Mouse (Mus musculus): ENCODE data around the gene Zfp108. TPM values are rescaled to one million over a fixed set of nuclear protein-coding genes. Genes with fewer than 3 reads are reported as not detected.

Gene Zfp108
- total and polyA plus RNA-seq, 3 experiments: 0.22 to 0.30 TPM; not detected in 1

DNA sequence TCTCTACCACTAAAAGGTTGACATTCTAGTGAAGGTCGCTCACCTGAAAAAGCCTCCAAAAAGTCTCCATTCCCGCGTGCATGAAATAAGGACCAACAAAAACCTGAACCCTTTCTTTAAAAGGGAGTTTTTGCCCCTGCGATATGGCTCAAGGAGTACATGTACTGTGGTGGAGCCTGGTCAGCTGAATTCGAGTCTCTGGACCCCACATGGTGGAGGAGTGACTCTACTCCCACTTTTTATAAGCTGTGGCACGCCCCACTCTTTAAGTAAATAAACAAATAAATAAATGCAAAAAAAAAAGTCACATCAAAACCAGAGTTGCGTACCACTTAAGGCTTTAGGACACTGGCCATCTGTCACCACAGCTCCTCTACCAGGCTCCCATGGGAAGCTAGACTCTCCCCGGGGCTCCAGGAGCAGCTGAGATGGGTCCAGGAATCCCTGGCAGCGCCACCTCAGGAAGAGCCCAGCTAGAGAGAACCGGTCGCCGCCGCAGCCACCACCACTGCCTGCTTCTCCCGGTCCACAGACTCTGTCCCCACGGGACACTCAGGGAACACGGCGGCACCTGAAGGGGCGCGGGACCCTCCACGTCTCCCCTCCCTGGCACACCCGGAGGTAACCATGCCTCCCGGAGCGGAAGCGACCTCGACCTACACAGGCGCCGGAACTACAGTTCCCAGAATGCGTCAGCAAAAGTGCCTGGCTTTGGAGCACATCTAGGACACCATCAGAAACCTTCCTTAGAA lies 17.4 kb upstream of the Zfp108 start, which contains the start of gene Zfp109:
Gene Zfp109 (minus strand): TSS at position 521 of the 752 bp plus-strand sequence.
- ATAC-seq (ENCODE audit: extremely low read depth, insufficient number of reproducible peaks, low FRiP score, poor library complexity, severe bottlenecking) (peak; percentile 70), DNase-seq (ENCODE audit: low spot score) (peak; percentile 40)
- peak within 1 kb of the TSS; percentile 77 for H3K4me3 ChIP-seq (ENCODE audit: low read depth, low read length)
- TF ChIP-seq TAL1 (conservative IDR thresholded peaks at IDR 0.05; ENCODE audit: low read depth, low read length) (no peak), GATA2 (IDR thresholded peaks at IDR 0.05; ENCODE audit: borderline replicate concordance, low read depth, low read length) (no peak), GATA1 (IDR thresholded peaks at IDR 0.05; ENCODE audit: borderline replicate concordance, low read length) (no peak), POLR2AphosphoS5 (IDR thresholded peaks at IDR 0.05; ENCODE audit: insufficient replicate concordance, low read depth, low read length) (no peak), CTCF (IDR thresholded peaks at IDR 0.05; ENCODE audit: low read depth, low read length) (no peak)
- no peaks in the 10 kb centered on the region for H3K4me1 ChIP-seq (ENCODE audit: insufficient read depth, low read depth, low read length)
- H3K9me3 ChIP-seq (replicated peaks): no peaks in the 10 kb centered on the region
- peaks cover 3% of the 10 kb centered on the region; the same call in 1 of the 2 replicates for H3K27me3 ChIP-seq (ENCODE audit: insufficient read depth, low read length)
- peaks cover 7% of the 10 kb centered on the region for H3K36me3 ChIP-seq (replicated peaks)

DNA sequence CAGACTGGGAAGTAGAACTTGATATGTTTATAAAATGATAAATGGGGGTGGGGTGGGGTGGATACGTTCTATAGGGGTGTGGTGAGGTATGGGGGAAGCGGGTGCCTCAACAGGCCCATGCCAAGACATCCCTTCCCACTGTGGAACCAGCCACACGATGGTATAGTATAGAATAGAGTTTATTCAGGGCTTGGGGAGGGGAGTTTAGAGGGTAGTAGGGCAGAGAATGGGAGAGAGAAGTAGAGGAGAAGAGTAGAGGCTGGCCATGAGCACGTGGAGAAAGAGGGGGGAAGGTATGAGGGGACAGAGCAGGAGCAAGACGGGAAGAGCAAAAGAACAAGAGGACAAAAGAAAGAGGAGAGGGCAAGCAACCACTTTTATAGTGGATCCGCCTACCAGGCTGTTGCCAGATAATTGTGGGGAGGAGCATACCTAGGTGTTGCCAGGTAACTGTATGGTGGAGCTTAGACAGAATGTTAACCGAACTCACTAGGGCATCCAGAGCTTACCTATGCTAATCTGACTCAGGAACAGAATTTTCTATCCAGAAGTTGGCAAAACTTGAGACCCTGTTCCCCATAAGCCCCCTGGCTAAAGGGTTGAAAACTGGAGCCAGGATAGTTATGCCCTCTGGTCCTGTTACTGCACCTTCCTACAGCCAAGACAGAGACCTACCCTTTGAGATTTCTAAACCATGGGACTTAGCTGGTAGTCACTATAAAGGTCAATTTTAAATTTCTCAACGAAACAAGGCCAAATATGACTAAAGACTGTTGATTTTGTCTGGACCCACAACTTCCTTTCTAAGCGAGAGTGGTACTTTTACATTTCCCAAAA lies 597 bp upstream of the Zfp108 start:
- Histone ChIP-seq H3K4me3 (ENCODE audit: low read depth, low read length) (no peak overlapping the region), H3K36me3 (replicated peaks) (no peaks in the 10 kb centered on the region), H3K9me3 (replicated peaks) (no peaks in the 10 kb centered on the region), H3K4me1 (ENCODE audit: insufficient read depth, low read depth, low read length) (no peaks in the 10 kb centered on the region), H3K27me3 (ENCODE audit: insufficient read depth, low read length) (no peaks in the 10 kb centered on the region)
- ATAC-seq (ENCODE audit: extremely low read depth, insufficient number of reproducible peaks, low FRiP score, poor library complexity, severe bottlenecking) (no peak), DNase-seq (ENCODE audit: low spot score) (no peak)
- no peak for TF ChIP-seq CTCF (IDR thresholded peaks at IDR 0.05; ENCODE audit: low read depth, low read length)

DNA sequence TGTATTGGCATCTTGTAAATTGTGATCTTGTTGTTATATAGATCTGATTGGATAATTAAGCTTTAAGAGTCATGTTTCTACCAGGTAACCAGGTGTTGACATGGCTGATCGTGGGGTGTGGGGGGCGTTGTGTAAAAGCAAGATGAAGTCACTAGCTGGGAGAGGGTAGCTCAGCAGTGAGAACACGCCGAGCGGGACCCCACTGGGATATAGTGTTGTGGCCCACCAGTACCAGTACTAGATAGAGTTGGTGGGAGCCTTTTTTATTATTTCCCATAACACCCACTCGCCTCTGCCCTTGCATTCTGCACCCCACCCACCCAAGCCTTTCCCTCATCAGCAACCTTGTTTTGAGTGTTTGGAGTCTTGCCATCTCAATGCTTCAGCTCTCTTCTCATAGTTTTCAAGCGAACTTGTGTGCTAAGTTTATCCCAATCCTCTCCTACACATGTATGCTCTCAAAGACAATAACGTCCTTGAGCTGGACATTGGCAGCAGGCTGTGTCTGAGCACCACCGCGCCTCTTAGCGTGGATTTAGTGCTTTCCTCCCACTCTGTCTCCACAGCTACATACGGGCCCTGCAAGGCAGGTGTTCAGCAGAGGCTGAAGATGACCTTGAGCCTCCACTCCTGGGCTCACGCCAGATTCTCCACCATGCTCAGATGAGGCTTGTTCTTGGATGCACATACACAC lies 4.9 kb downstream of the Zfp108 start:
- Histone ChIP-seq H3K4me3 (ENCODE audit: low read depth, low read length) (no peak overlapping the region), H3K4me1 (ENCODE audit: insufficient read depth, low read depth, low read length) (no peaks in the 10 kb centered on the region), H3K27me3 (ENCODE audit: insufficient read depth, low read length) (no peaks in the 10 kb centered on the region), H3K9me3 (replicated peaks) (no peaks in the 10 kb centered on the region), H3K36me3 (replicated peaks) (no peaks in the 10 kb centered on the region)
- TF ChIP-seq TAL1 (conservative IDR thresholded peaks at IDR 0.05; ENCODE audit: low read depth, low read length) (no peak), GATA2 (IDR thresholded peaks at IDR 0.05; ENCODE audit: borderline replicate concordance, low read depth, low read length) (no peak), POLR2AphosphoS5 (IDR thresholded peaks at IDR 0.05; ENCODE audit: insufficient replicate concordance, low read depth, low read length) (no peak), GATA1 (IDR thresholded peaks at IDR 0.05; ENCODE audit: borderline replicate concordance, low read length) (no peak), CTCF (IDR thresholded peaks at IDR 0.05; ENCODE audit: low read depth, low read length) (no peak)
- ATAC-seq (ENCODE audit: extremely low read depth, insufficient number of reproducible peaks, low FRiP score, poor library complexity, severe bottlenecking) (no peak), DNase-seq (ENCODE audit: low spot score) (no peak)

DNA sequence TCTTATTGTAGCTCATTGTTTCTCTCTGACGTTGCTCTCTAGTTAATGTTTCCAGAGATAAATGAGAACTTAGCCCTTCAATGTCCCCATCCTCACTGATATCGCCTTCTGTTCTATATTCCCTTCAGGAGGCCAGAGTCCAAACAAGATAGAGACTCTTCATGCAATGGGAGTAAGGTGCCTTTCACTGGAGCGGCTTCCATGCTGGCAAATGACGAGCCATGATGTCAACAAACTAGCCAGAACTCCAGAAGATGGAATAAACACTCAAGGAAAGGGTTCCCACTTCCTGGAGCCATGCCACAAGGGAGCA lies 5.4 kb downstream of the Zfp108 start:
- no peaks in the 10 kb centered on the region for H3K9me3 ChIP-seq (replicated peaks)
- H3K4me3 ChIP-seq (ENCODE audit: low read depth, low read length): no peak overlapping the region
- H3K36me3 ChIP-seq (replicated peaks): no peaks in the 10 kb centered on the region
- H3K4me1 ChIP-seq (ENCODE audit: insufficient read depth, low read depth, low read length): no peaks in the 10 kb centered on the region
- no peaks in the 10 kb centered on the region for H3K27me3 ChIP-seq (ENCODE audit: insufficient read depth, low read length)
- no peak for DNase-seq (ENCODE audit: low spot score)
- no peak for ATAC-seq (ENCODE audit: extremely low read depth, insufficient number of reproducible peaks, low FRiP score, poor library complexity, severe bottlenecking)
- TF ChIP-seq GATA2 (IDR thresholded peaks at IDR 0.05; ENCODE audit: borderline replicate concordance, low read depth, low read length): no peak
- TF ChIP-seq GATA1 (IDR thresholded peaks at IDR 0.05; ENCODE audit: borderline replicate concordance, low read length): no peak
- no peak for TF ChIP-seq TAL1 (conservative IDR thresholded peaks at IDR 0.05; ENCODE audit: low read depth, low read length)
- no peak for TF ChIP-seq POLR2AphosphoS5 (IDR thresholded peaks at IDR 0.05; ENCODE audit: insufficient replicate concordance, low read depth, low read length)

DNA sequence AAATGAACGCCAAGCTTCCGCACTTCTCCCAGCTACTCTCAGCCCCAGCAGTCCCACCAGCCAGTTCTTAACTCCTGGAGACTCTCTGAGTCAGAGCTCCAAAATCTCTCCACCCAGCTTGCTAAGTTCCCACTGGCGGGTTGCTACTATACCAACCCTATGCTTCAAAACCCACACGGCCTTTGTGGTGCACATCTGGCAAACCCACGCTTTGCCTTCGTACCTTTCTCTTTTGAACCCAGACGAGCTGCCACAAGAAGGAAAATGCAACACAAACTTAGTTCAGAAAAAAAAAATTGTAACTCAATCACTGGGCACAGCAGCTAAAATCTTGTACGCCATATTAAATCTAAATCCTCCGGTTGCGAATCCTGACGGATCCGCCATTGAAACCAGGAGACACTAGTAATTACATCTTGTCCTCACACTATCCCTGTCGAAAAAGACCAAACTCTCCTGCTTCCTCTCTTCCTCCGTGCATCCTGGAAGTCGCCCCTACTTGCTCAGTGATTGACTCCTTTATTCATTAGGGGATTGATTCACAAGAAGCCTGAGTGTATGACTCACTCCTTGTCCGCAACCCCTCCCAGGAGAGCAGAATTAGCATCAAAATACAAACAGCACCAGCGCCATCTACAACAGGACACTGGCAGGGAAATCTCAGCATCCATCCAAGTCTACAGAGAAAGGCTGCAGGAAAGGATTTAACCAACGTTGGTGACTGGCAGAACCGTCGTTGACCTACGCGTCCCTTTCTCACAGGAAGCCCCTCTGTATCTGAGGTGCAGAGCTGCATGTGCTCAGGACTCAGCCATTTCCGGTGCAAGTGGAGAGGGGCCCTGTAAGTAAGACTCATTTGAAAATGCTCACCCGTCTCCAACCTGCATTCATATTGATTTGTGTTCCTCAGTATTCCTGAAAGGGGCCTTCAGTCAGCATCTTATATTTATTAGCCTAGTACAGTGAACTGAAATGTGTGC lies 13.9 kb downstream of the Zfp108 start:
- no peak for ATAC-seq (ENCODE audit: extremely low read depth, insufficient number of reproducible peaks, low FRiP score, poor library complexity, severe bottlenecking)
- no peak for TF ChIP-seq GATA2 (IDR thresholded peaks at IDR 0.05; ENCODE audit: borderline replicate concordance, low read depth, low read length)
- TF ChIP-seq TAL1 (conservative IDR thresholded peaks at IDR 0.05; ENCODE audit: low read depth, low read length): no peak
- no peak for TF ChIP-seq GATA1 (IDR thresholded peaks at IDR 0.05; ENCODE audit: borderline replicate concordance, low read length)
- TF ChIP-seq POLR2AphosphoS5 (IDR thresholded peaks at IDR 0.05; ENCODE audit: insufficient replicate concordance, low read depth, low read length): no peak
- TF ChIP-seq CTCF (IDR thresholded peaks at IDR 0.05; ENCODE audit: low read depth, low read length): no peak
- Histone ChIP-seq H3K4me1 (ENCODE audit: insufficient read depth, low read depth, low read length) (peaks cover 3% of the 10 kb centered on the region), H3K9me3 (replicated peaks) (no peaks in the 10 kb centered on the region), H3K36me3 (replicated peaks) (peaks cover 3% of the 10 kb centered on the region), H3K4me3 (ENCODE audit: low read depth, low read length) (no peak overlapping the region), H3K27me3 (ENCODE audit: insufficient read depth, low read length) (no peaks in the 10 kb centered on the region)
- DNase-seq (ENCODE audit: low spot score): no peak
